Mouse (Mus musculus) ovary, postnatal 36 days (tissue): Measurements from ENCODE around the gene Tbxas1.

Experiments
- DNase-seq: peaks from one replicate; pipeline ENCODE4 v3.0.0; 2022; ENCODE audit warnings: low spot score, mixed read lengths

The Tbxas1 gene

GRCm38 (mm10) chr6:38997838-38998237, 122.6 kb downstream of the Tbxas1 start:
- no peak for DNase-seq

- DNase-seq = no peak
Measured at GRCm38 (mm10) chr6:39003126-39003525, 127.9 kb downstream of the Tbxas1 start.

GRCm38 (mm10) chr6:39004003-39004473, 128.8 kb downstream of the Tbxas1 start:
- no peak for DNase-seq

- no peak for DNase-seq
Measured at GRCm38 (mm10) chr6:39005267-39005944, 130.2 kb downstream of the Tbxas1 start.

GRCm38 (mm10) chr6:39005945-39006572, 130.9 kb downstream of the Tbxas1 start:
- no peak for DNase-seq

- no peak for DNase-seq
Measured at GRCm38 (mm10) chr6:39007223-39007622, 132.0 kb downstream of the Tbxas1 start.

- no peak for DNase-seq
Measured at GRCm38 (mm10) chr6:39008116-39008515, 132.9 kb downstream of the Tbxas1 start.

- DNase-seq = no peak
Measured at GRCm38 (mm10) chr6:39013034-39013832, 138.0 kb downstream of the Tbxas1 start.

GRCm38 (mm10) chr6:39017942-39018341, 142.7 kb downstream of the Tbxas1 start:
- no peak for DNase-seq

GRCm38 (mm10) chr6:39018805-39019204, 143.6 kb downstream of the Tbxas1 start:
- DNase-seq = no peak

- DNase-seq = no peak
Measured at GRCm38 (mm10) chr6:39019219-39019618, 144.0 kb downstream of the Tbxas1 start.

- no peak for DNase-seq
Measured at GRCm38 (mm10) chr6:39021909-39022308, 146.7 kb downstream of the Tbxas1 start.

- no peak for DNase-seq
Measured at GRCm38 (mm10) chr6:39022461-39023181, 147.4 kb downstream of the Tbxas1 start.

GRCm38 (mm10) chr6:39024631-39025030, 149.4 kb downstream of the Tbxas1 start:
- no peak for DNase-seq

GRCm38 (mm10) chr6:39025038-39025437, 149.8 kb downstream of the Tbxas1 start:
- DNase-seq = no peak

GRCm38 (mm10) chr6:39030714-39031113, 155.5 kb downstream of the Tbxas1 start:
- no peak for DNase-seq

- no peak for DNase-seq
Measured at GRCm38 (mm10) chr6:39033676-39034075, 158.5 kb downstream of the Tbxas1 start.

GRCm38 (mm10) chr6:39035039-39035438, 159.8 kb downstream of the Tbxas1 start:
- DNase-seq = no peak

- DNase-seq = no peak
Measured at GRCm38 (mm10) chr6:39036204-39036603, 161.0 kb downstream of the Tbxas1 start.

- DNase-seq = no peak
Measured at GRCm38 (mm10) chr6:39040451-39040850, 165.2 kb downstream of the Tbxas1 start.

- DNase-seq = no peak
Measured at GRCm38 (mm10) chr6:39049141-39049540, 173.9 kb downstream of the Tbxas1 start.

- DNase-seq = no peak
Measured at GRCm38 (mm10) chr6:39050836-39051235, 175.6 kb downstream of the Tbxas1 start.
